Mouse (Mus musculus) kidney, postnatal 0 days (tissue): Measurements from ENCODE around the gene Cit. TPM values are rescaled to one million over a fixed set of nuclear protein-coding genes. Genes with fewer than 3 reads are reported as not detected.

ENCODE experiments used
- ATAC-seq: fragments of 200-750 bp; cut with Nextera tagmentation; replicated peaks from 2 replicates; pipeline ENCODE4 v1.8.0; 2017; ENCODE audit warnings: low read depth, moderate number of reproducible peaks, moderate TSS enrichment, moderate library complexity; ENCODE audit not compliant: low FRiP score
- DNase-seq: peaks from one replicate; pipeline ENCODE4 v3.0.0-alpha.2; 2016; ENCODE audit warnings: low spot score
- H3K27ac ChIP-seq: fragments of 300-500 bp; sonication (generic); 2 replicates; pipeline ENCODE4 v1.5.1; 2014; ENCODE audit warnings: mild to moderate bottlenecking
- H3K27me3 ChIP-seq: fragments of 300-500 bp; sonication (generic); 2 replicates; pipeline ENCODE4 v1.6.1; 2014; ENCODE audit warnings: low read length, mixed read lengths; ENCODE audit not compliant: insufficient read depth
- H3K36me3 ChIP-seq: fragments of 300-500 bp; sonication (generic); 2 replicates; pipeline ENCODE4 v1.6.1; 2014; ENCODE audit warnings: low read length, mixed read lengths; ENCODE audit not compliant: insufficient read depth
- H3K4me1 ChIP-seq: fragments of 300-500 bp; sonication (generic); replicated peaks from 2 replicates; pipeline ENCODE4 v1.6.1; 2014; ENCODE audit warnings: antibody characterized with exemption, low read length, mixed read lengths; ENCODE audit not compliant: insufficient read depth
- H3K4me2 ChIP-seq: fragments of 300-500 bp; sonication (generic); 2 replicates; pipeline ENCODE4 v1.6.1; 2014; ENCODE audit warnings: mild to moderate bottlenecking, low read length, moderate library complexity, mixed read lengths
- H3K4me3 ChIP-seq: fragments of 300-500 bp; sonication (generic); replicated peaks from 2 replicates; pipeline ENCODE4 v1.5.1; 2014; ENCODE audit warnings: low read depth, low read length
- H3K9ac ChIP-seq: fragments of 300-500 bp; sonication (generic); 2 replicates; pipeline ENCODE4 v1.6.1; 2014; ENCODE audit warnings: low read depth, low read length
- H3K9me3 ChIP-seq: fragments of 300-500 bp; sonication (generic); replicated peaks from 2 replicates; pipeline ENCODE4 v1.6.1; 2016; ENCODE audit warnings: low read length, inconsistent platforms, mixed read lengths
- CTCF ChIP-seq: IDR thresholded peaks from 2 replicates; pipeline ENCODE4 v1.5.1; 2016; ENCODE audit warnings: antibody characterized with exemption, low read depth, mild to moderate bottlenecking, moderate library complexity
- WGBS: fragments of 180-500 bp; shearing (Covaris S2); extraction: QIAGEN DNeasy Blood & Tissue Kit; methylation state at CpG from one replicate; pipeline ENCODE4 v1.1.7; 2014; 5-methylcytosine and 5-hydroxymethylcytosine counted together
- polyA plus RNA-seq: library from polyadenylated mRNA; unstranded; fragments of >200 nt; fragmentation: Nextera tagmentation; extraction: Ambion mirVana; gene quantifications from 2 replicates; pipeline ENCODE4 v1.2.1, GENCODE M21; 2015

The Cit gene
- polyA plus RNA-seq, 1 experiment from 2014 or later, result 8.8 TPM

GRCm38 (mm10) chr5:115947622-115948353 is 102.7 kb downstream of the Cit start:
- ATAC-seq, result no peak
- WGBS, result 87% methylated on average over 15 of the region's 15 CpGs

GRCm38 (mm10) chr5:115950936-115951335 is 105.9 kb downstream of the Cit start:
- no peak overlapping the region for H3K4me2 ChIP-seq
- no peak overlapping the region for H3K4me3 ChIP-seq
- H3K36me3 ChIP-seq, result peaks cover 41% of the 10 kb centered on the region
- H3K27ac ChIP-seq, result no peak overlapping the region
- 85% methylated on average over 7 of the region's 7 CpGs for WGBS
- H3K9ac ChIP-seq, result no peak overlapping the region
- no peaks in the 10 kb centered on the region for H3K9me3 ChIP-seq
- H3K27me3 ChIP-seq, result no peaks in the 10 kb centered on the region
- DNase-seq (no peak), ATAC-seq (no peak)
- H3K4me1 ChIP-seq, result no peaks in the 10 kb centered on the region
- TF ChIP-seq CTCF, result no peak

More at GRCm38 (mm10) chr5:115947622-115948353, 102.7 kb downstream of the Cit start:
- no peak overlapping the region for H3K9ac ChIP-seq
- H3K27ac ChIP-seq, result no peak overlapping the region
- no peak overlapping the region for H3K4me2 ChIP-seq
- DNase-seq, result no peak
- H3K4me3 ChIP-seq, result no peak overlapping the region
- no peaks in the 10 kb centered on the region for H3K4me1 ChIP-seq
- H3K9me3 ChIP-seq, result no peaks in the 10 kb centered on the region
- no peaks in the 10 kb centered on the region for H3K27me3 ChIP-seq
- no peak for TF ChIP-seq CTCF
- H3K36me3 ChIP-seq, result peaks cover 29% of the 10 kb centered on the region

GRCm38 (mm10) chr5:115953173-115953572 is 108.1 kb downstream of the Cit start:
- H3K4me2 ChIP-seq, result no peak overlapping the region

GRCm38 (mm10) chr5:115954084-115954483 is 109.0 kb downstream of the Cit start:
- H3K9ac ChIP-seq, result no peak overlapping the region
- peaks cover 36% of the 10 kb centered on the region; the same call in 1 of the 2 replicates for H3K36me3 ChIP-seq
- H3K9me3 ChIP-seq, result no peaks in the 10 kb centered on the region
- ATAC-seq (no peak), DNase-seq (no peak)
- no peak overlapping the region for H3K27ac ChIP-seq
- WGBS, result 96% methylated on average over 6 of the region's 6 CpGs
- H3K4me3 ChIP-seq, result no peak overlapping the region
- no peak for TF ChIP-seq CTCF
- no peaks in the 10 kb centered on the region for H3K4me1 ChIP-seq
- no peak overlapping the region for H3K4me2 ChIP-seq
- H3K27me3 ChIP-seq, result no peaks in the 10 kb centered on the region

More at GRCm38 (mm10) chr5:115953173-115953572, 108.1 kb downstream of the Cit start:
- peak; percentile 62 for TF ChIP-seq CTCF
- Histone ChIP-seq H3K4me1 (no peaks in the 10 kb centered on the region), H3K27me3 (no peaks in the 10 kb centered on the region), H3K9me3 (no peaks in the 10 kb centered on the region), H3K27ac (no peak overlapping the region), H3K9ac (no peak overlapping the region), H3K4me3 (no peak overlapping the region), H3K36me3 (peaks cover 36% of the 10 kb centered on the region; the same call in 1 of the 2 replicates)
- ATAC-seq (no peak), DNase-seq (no peak)
- 97% methylated on average over 6 of the region's 6 CpGs for WGBS

GRCm38 (mm10) chr5:115954549-115954948 is 109.5 kb downstream of the Cit start:
- no peak overlapping the region for H3K4me3 ChIP-seq
- no peak for DNase-seq
- WGBS, result 91% methylated on average over 14 of the region's 14 CpGs
- no peak overlapping the region for H3K27ac ChIP-seq
- ATAC-seq, result no peak
- H3K4me2 ChIP-seq, result no peak overlapping the region
- no peaks in the 10 kb centered on the region for H3K9me3 ChIP-seq
- H3K9ac ChIP-seq, result no peak overlapping the region
- H3K4me1 ChIP-seq, result no peaks in the 10 kb centered on the region
- H3K27me3 ChIP-seq, result no peaks in the 10 kb centered on the region
- no peak for TF ChIP-seq CTCF
- H3K36me3 ChIP-seq, result peaks cover 36% of the 10 kb centered on the region; the same call in 1 of the 2 replicates

- WGBS, result 95% methylated on average over 14 of the region's 14 CpGs
- no peak for TF ChIP-seq CTCF
- no peaks in the 10 kb centered on the region for H3K27me3 ChIP-seq
- H3K4me1 ChIP-seq, result no peaks in the 10 kb centered on the region
- no peak for DNase-seq
- peaks cover 36% of the 10 kb centered on the region; the same call in 1 of the 2 replicates for H3K36me3 ChIP-seq
- H3K9me3 ChIP-seq, result no peaks in the 10 kb centered on the region
- no peak overlapping the region for H3K4me2 ChIP-seq
- H3K27ac ChIP-seq, result no peak overlapping the region
- no peak for ATAC-seq
- no peak overlapping the region for H3K9ac ChIP-seq
- no peak overlapping the region for H3K4me3 ChIP-seq
Observed at GRCm38 (mm10) chr5:115955131-115955530, 110.1 kb downstream of the Cit start.
